Mouse (Mus musculus): ENCODE results near the gene Asxl1. TPM values are rescaled to one million over a fixed set of nuclear protein-coding genes. Genes with fewer than 3 reads are reported as not detected.

Gene Asxl1
- 11.8 and 13.1 TPM in 2 replicates for polyA plus RNA-seq (2012; rRNA removed)

- no peak for DNase-seq (ENCODE audit: low read depth)
Measured at GRCm38 (mm10) chr2:153345454-153346220, at the start of gene Asxl1. Gene Asxl1 (plus strand): TSS chr2:153345829.

GRCm38 (mm10) chr2:153297771-153298170, 47.9 kb upstream of the Asxl1 start:
- DNase-seq (ENCODE audit: low read depth) = no peak

GRCm38 (mm10) chr2:153298460-153298859, 47.2 kb upstream of the Asxl1 start:
- no peak for DNase-seq (ENCODE audit: low read depth)

GRCm38 (mm10) chr2:153298863-153299262, 46.8 kb upstream of the Asxl1 start:
- DNase-seq (ENCODE audit: low read depth) = no peak

DNA sequence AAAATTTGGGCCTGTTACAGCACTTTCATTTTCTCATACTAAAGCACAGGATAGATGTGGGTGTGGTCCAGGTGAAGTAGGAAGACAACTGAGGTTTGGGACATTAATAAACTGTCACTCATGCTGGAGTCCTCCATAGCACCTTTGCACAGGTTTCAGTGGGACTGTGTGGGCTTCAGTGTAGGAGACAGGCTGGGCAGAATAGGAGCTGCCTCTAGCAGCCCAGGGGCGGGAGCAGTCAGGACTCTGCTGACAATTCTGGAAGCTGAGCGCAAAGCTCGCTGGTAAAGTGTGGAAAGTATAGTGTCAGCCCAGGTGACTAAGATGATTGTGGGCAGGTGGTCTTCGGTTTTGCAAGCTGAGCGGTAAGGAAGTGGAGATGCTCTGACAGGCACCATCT, 44.5 kb upstream of the Asxl1 start:
- DNase-seq (ENCODE audit: low read depth) = no peak

DNA sequence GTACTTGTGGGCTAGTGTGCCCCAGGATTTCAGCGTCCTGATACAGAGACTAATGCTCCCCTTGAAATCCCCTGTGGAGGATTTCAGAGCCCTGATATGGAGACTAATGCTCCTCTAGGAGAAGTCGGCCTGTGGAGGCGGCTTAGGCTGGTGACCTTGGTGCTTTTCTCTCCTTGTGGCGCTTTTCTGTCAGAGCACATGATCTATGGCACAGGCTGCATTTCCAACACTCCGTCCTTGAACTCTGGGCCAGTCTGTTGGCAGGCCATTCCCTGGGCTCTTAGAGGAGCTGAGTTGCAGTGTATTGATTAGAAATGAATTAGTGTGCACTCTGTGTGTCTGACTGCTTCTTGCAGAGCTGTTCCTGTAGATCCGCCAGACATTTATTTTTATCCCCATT, 40.4 kb upstream of the Asxl1 start:
- DNase-seq (ENCODE audit: low read depth) = no peak

- DNase-seq (ENCODE audit: low read depth) = no peak
Measured at GRCm38 (mm10) chr2:153308586-153308985, 37.0 kb upstream of the Asxl1 start.

DNA sequence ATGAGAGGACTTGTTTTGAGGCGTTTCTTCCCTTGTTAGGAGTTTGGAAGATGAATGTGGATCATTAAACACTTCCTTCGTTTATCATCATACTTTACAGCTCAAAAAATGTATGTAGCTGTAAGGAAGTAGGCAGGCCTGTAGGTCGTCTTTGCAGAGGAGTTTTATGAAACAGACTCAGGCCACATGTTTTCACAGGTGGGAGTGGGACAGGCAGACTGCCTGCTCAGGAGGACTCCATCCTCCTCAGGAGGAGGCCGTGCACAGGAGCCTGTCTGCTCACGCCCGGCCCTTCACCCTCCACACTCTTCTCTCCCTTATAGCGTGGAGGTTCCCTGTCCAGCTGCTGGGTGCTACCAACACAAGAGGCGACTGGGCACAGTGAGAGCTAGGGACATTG, 36.5 kb upstream of the Asxl1 start:
- no peak for DNase-seq (ENCODE audit: low read depth)

DNA sequence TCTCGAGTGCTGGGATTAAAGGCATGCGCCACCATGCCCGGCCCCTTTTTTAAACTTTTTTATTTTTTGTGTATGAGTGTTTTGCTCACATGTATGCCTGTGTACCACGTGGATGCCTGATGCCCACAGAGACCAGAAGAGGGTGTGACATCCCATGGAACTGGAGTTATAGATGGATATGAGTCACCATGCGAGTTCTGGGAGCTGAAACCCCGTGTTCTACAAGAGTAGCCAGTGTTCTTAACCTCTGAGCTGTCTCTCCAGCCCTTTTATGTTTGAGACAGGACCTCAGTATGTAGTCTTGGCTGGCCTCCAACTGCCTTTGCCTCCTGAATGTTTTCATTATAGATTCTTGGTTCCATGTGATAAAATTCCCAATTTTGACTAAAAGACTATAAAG, 35.4 kb upstream of the Asxl1 start:
- DNase-seq (ENCODE audit: low read depth) = no peak

GRCm38 (mm10) chr2:153312884-153313283, 32.7 kb upstream of the Asxl1 start:
- DNase-seq (ENCODE audit: low read depth) = no peak

GRCm38 (mm10) chr2:153318408-153318807, 27.2 kb upstream of the Asxl1 start:
- DNase-seq (ENCODE audit: low read depth) = no peak

DNA sequence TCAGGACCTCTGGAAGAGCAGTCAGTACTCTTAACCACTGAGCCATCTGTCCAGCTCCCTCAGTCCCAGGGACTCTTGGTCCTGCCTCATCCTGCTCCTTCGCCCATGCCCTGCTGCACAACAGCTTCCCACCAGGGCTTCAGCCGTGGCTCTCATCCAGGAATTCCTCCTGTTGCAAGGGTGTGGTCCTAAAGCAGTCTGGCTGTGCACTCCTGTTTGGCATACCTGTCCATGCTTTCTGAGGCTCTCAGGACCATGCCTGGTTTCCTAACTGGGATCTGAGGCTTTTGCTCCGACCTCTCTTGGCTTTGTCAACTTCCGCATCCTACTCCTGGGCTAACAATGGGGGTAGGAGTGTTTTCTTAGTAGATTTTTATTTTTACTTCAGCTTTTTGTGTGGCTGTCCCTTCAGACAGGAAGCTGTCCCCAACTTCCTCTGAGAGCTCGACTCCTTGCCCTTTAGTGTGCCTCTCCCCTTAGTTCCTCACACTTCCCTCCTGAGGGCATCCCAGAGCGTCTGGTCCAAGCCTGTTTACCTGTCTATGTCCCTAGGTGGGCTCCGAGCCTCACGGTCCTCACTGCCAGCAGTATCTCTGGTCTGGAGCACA, 26.5 kb upstream of the Asxl1 start:
- no peak for DNase-seq (ENCODE audit: low read depth)

GRCm38 (mm10) chr2:153325706-153326376, 19.8 kb upstream of the Asxl1 start:
- DNase-seq (ENCODE audit: low read depth) = no peak

GRCm38 (mm10) chr2:153332271-153332670, 13.4 kb upstream of the Asxl1 start:
- DNase-seq (ENCODE audit: low read depth) = no peak

DNA sequence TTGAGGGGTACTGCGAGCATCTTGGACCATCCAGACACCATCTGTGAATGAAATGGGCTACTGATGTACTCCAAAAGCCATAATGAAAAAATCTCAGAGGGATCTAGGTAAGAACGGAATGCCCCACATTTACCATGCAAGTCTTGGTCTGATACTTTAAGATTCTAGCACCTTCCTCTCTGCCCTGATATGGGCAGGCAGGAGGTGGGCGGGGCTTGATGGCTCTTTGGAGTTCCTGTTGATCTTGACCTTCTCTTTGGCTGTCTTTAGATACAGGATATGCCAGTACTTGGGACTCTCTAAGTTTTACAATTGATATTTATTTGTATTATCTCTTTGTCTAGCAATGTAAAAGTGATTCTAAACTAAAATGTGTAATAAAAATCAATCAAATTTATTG, 12.6 kb upstream of the Asxl1 start:
- DNase-seq (ENCODE audit: low read depth) = no peak

GRCm38 (mm10) chr2:153333822-153334232, 11.8 kb upstream of the Asxl1 start:
- no peak for DNase-seq (ENCODE audit: low read depth)

- DNase-seq (ENCODE audit: low read depth) = no peak
Measured at GRCm38 (mm10) chr2:153334281-153334680, 11.3 kb upstream of the Asxl1 start.

- no peak for DNase-seq (ENCODE audit: low read depth)
Measured at GRCm38 (mm10) chr2:153336117-153336516, 9.5 kb upstream of the Asxl1 start.

DNA sequence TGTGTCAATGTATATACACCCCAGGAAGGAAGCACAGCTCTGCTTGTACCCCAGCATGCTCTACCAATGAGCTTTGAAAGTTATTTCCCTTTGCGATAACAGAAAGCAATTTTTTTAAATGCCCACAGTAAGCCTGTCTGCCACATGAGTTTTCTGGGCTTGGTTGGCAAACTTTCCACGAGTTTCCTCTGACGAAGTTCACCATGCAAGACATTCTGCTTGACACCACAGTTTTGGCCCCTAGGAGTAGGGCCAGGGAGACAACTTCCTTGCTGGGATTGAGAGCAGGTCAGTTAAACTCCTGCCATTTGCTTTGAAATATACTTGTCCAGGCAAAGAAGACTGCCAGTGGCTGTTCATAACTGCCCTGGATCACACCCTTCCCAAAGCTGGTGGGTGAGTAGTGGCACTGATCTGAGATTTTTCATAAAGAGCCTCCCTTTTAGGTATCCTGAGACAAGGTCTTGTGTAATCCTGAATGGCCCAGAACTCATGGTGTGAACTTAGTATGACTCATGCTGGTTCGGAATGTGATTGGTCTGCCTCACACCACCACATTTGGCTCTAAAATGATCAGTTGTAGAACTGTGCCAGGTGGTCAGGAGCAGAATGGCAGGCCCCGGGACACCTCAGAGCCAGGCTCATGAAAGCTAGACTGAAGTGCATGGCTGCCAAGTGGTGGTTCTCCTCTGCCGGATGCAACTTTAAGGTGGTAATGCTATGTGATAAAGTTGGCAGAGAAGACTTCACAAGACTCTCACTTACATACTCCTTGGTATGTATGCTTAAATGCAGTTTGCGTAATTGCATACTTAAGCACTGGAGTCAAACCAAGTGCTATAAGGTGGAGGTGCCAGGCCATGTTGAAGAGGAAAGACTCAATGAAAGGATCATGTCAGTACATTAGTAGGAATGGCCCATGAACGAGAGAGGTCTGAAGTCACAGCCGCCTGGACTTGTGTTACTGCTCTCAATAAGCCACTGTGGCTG, 7.0 kb upstream of the Asxl1 start:
- no peak for DNase-seq (ENCODE audit: low read depth)

DNA sequence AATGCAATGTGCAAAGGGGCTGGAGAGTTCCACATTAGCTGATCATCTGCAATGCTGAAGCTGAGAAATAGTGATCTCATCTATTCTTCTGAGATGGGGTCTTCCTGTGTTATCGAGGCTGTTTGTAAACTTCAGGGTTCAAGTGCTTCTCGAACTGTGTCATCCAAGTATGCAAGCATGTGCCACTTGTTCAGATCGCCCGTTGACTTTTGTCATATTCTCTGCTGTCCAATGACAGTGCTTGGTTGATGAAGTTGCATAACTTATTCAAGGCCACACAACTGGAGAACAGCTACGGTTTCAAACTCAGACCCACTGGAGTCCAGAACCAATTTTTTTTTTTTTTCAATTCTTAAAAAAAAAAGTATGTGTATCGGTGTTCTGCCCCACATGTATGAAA, 3.5 kb upstream of the Asxl1 start:
- DNase-seq (ENCODE audit: low read depth) = no peak

GRCm38 (mm10) chr2:153342602-153343001, 3.0 kb upstream of the Asxl1 start:
- DNase-seq (ENCODE audit: low read depth) = no peak

DNA sequence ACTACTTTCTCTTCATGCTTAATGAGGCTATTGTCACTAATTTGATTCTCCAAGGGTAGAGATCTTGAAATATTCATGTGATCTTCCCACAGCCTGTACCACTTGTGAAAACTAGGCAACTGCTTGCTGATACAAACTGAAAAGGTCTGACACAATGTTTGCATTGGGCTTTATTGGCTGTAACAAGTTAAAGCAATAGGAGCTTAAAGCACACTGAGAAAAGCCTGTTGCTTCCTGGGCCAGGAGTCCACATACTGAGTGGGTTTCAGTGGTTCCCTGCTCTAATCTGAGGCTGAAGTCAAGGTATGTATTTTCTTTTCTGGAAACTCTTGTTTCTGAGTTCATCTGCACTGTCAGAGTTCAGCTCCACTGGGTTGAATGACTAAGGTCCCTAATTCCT, 2.4 kb upstream of the Asxl1 start:
- no peak for DNase-seq (ENCODE audit: low read depth)
